Mouse (Mus musculus): ENCODE data around the gene Abca4. TPM values are rescaled to one million over a fixed set of nuclear protein-coding genes. Genes with fewer than 3 reads are reported as not detected.

Gene Abca4
- polyA plus RNA-seq, 1 experiment, result 0.30 TPM

Other genes starting within 250 kb of the Abca4 start
- gene Abcd3, start 229.1 kb upstream of the Abca4 start, polyA plus RNA-seq (2012; rRNA removed), result 1.4 and 1.7 TPM in 2 replicates
- 6.2 and 7.5 TPM in 2 replicates for gene Arhgap29, start 91.9 kb upstream of the Abca4 start, polyA plus RNA-seq (2012; rRNA removed)
- 89.3 and 98.1 TPM in 2 replicates for gene Gclm, start 201.1 kb downstream of the Abca4 start, polyA plus RNA-seq (2012; rRNA removed)
- gene Dnttip2, start 229.9 kb downstream of the Abca4 start, polyA plus RNA-seq (2012; rRNA removed), result 4.4 and 5.5 TPM in 2 replicates
- gene Bcar3, start 249.7 kb downstream of the Abca4 start, polyA plus RNA-seq (2012; rRNA removed), result 54.4 and 67.8 TPM in 2 replicates

Data from spleen, adult 2 months (tissue).